Mouse (Mus musculus) heart, adult 10 weeks (tissue): ENCODE measurements around the gene Tbccd1. TPM values are rescaled to one million over a fixed set of nuclear protein-coding genes. Genes with fewer than 3 reads are reported as not detected.

Experiments used
- polyA plus RNA-seq: library from polyadenylated mRNA; stranded (reverse); fragments of 350-450 nt; fragmentation: Illumina TruSeq; extraction: RNeasy Lipid Tissue Mini Kit (QIAGEN cat#74804); gene quantifications from one replicate; pipeline ENCODE4 v1.2.3, GENCODE M21; 2014; ENCODE audit warnings: low read depth, low replicate concordance

Tbccd1 gene
- 11.7 TPM for polyA plus RNA-seq

GRCm38 (mm10) chr16:22857431-22858113, at the start of gene Tbccd1, which contains the start of gene Dnajb11:
Gene Tbccd1 (minus strand): TSS chr16:22857669.
Gene Dnajb11 (plus strand): TSS chr16:22857845.

DNA sequence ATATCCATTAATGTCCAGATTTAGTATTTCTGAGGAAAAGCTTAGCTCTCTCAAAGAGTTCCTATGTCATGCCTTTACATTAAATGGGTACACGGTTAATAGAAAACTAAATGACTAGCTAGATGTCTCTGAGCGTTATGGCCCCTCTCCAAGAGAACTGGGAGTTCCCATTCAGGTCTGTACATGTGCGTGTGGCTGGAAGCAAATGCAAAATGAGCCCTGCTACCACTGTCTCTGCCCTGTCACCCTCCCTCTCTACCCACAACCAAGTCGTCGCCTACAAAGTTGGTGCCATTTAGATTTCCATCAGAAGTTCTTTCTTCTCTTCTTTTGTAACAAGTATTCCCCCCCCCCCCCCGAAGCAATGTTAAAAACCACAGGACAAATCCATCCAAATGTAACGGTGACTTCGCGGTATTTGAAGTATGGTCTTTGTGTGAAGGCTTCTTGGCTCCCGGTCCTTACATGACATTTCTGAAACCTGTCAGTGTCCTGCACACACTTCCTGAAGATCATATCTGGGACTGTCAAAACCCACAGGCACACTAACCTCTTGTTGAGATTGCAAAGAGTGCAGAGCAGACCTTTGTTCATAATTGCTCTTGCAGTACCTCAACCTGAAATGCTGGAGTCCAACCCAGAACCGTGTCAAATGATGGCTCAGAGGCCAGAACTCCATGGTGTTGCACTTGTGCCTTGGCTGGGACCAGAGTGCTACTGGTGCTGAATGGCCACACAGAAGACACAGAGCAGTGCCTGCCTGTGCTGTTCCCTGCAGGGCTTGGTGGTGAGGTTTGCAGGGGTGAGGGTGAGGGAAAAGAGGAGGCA, 33.4 kb upstream of the Tbccd1 start, which contains the start of gene Ahsg:
Ahsg (plus strand) TSS at position 595 of the 828 bp plus-strand sequence.

DNA sequence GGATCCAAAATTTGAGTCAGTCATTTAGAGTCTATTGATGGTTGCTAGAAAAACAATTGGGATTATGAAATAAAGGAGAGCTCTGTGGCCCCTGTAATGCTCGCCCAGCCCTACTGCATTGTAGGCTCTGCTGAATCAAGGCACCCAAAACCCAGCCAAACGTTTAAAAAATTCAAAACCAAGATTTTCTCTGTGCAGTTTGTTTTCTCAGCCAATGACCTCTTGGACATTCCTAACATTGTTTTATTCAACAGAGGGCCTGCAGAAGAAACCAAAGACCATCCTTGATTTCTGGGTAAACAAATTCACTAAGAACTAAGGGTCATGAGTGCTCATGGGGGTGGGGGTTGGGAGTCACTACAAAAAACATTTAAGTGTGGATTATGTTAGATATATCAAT, 46.0 kb downstream of the Tbccd1 start, which contains the start of gene Crygs:
Crygs (minus strand) TSS at position 101 of the 400 bp plus-strand sequence.

Other genes starting within 250 kb of the Tbccd1 start
- gene Dgkg, start 200.4 kb downstream of the Tbccd1 start, polyA plus RNA-seq = 0.29 TPM
- gene Crygs, start 46.1 kb downstream of the Tbccd1 start, polyA plus RNA-seq = not detected
- gene Dnajb11, start 176 bp upstream of the Tbccd1 start, polyA plus RNA-seq = 53.6 TPM
- 21.7 TPM for gene Ahsg, start 33.6 kb upstream of the Tbccd1 start, polyA plus RNA-seq
- 0.73 TPM for gene Fetub, start 60.7 kb upstream of the Tbccd1 start, polyA plus RNA-seq
- 0.26 TPM for gene Hrg, start 93.4 kb upstream of the Tbccd1 start, polyA plus RNA-seq
- 0.71 TPM for gene Kng2, start 171.8 kb upstream of the Tbccd1 start, polyA plus RNA-seq
- gene Kng1, start 200.2 kb upstream of the Tbccd1 start, polyA plus RNA-seq = 1.0 TPM
- gene Eif4a2, start 249.8 kb upstream of the Tbccd1 start, polyA plus RNA-seq = 686 TPM